Mouse (Mus musculus) CD4-positive helper T cell, adult 2 months (primary cell): ENCODE data around the gene Col4a2.

Experiments
- DNase-seq: peaks from one replicate; pipeline ENCODE4 v3.0.0-alpha.2; 2012; ENCODE audit warnings: low read depth, missing footprints, low spot score

Col4a2 gene

GRCm38 (mm10) chr8:11382059-11382810, 69.6 kb downstream of the Col4a2 start:
- DNase-seq, result no peak

DNA sequence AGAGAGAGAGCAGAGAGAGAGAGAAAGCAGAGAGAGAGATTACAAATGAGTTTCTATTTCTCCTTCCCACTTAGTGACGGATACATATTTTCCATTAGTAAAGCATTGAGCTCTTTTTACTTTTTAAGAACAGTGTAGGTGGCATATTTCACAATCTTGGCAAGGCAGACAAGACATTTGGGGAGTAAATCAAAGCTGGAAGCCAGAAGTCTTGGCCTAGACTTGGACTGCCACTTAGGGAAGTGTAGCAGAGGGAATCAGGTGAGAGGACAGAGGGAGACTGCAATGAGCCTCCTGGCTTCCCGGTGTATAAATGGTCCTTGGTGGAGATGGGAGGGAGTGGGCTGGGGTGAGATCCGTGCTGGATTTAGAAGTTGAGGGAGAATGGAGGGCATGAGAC, 70.3 kb downstream of the Col4a2 start:
- DNase-seq, result no peak

GRCm38 (mm10) chr8:11383379-11383778, 70.8 kb downstream of the Col4a2 start:
- no peak for DNase-seq

GRCm38 (mm10) chr8:11384841-11385240, 72.2 kb downstream of the Col4a2 start:
- DNase-seq, result no peak

DNA sequence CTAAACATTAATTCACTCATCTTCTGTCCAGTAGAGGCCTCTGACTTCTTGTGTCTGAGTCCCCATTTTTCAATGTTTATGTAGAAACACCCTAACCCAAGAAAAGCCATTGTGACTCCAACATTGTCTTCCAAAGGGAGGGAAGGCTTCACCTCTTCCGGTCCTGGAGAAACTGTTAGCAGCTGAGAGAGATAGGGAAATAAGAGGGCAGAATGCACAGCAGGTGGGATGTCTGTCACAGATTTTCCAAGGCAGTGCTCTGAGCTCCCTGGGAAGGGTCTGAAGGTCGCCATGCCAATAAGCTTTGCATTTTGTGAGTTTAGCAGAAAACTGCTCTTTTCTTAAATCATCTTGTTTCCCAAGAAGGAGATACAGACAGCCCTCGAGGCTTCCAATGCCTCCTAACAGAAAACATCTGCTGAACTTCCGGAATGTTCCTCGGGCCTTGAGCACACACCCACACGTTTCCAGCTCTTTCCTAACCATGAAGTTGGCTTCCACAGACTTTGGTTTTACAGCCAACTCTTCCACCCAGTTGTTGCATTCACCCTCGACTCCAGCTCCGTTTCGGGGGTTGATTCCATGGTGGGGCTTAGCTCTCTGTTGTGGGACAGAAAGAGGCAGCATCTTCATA, 72.8 kb downstream of the Col4a2 start:
- DNase-seq, result no peak

DNA sequence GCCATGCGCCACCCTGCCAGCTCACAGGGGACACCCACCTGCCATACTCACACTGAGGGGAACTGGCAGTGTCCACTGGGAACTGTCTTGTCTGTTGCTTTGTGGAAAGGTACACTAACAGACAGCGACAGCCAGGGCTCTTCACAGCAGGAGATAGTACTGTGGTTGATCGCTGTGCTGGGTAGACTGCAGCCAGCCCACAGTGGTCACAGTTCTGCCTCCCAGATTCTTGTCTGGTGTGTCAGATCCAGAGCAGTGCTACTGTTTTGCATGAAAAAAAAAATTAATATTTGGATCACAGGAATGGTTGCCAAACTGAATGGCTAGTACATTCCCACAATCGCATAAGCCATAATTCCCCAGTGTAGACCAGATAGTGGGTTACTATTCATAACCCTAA, 74.7 kb downstream of the Col4a2 start:
- DNase-seq, result no peak

GRCm38 (mm10) chr8:11389275-11390050, 76.9 kb downstream of the Col4a2 start:
- no peak for DNase-seq

GRCm38 (mm10) chr8:11392739-11393138, 80.1 kb downstream of the Col4a2 start:
- DNase-seq, result peak; percentile 18

GRCm38 (mm10) chr8:11393161-11393560, 80.6 kb downstream of the Col4a2 start:
- DNase-seq, result no peak

GRCm38 (mm10) chr8:11393607-11394006, 81.0 kb downstream of the Col4a2 start:
- no peak for DNase-seq

DNA sequence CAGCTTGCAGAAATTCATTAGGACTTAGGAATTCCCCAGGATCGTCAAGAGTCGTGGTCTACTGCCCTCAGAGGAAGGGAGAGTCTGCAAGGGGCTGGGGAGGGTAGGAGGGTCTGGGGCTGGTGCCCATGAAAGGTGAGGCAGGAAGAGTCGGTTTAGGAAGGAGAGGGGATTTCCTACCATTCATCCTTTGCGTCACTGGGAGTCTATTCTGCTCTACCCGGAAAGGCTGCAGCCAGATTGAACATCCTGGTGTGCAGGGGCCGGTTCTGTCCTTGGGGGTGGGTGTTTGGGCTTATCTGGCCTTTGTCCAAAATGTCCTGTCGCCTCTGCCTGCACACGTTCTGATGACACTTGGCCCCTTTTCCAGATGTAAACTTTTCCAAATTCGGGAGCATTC, 82.2 kb downstream of the Col4a2 start:
- DNase-seq, result no peak

GRCm38 (mm10) chr8:11395601-11396000, 83.0 kb downstream of the Col4a2 start:
- DNase-seq, result no peak

DNA sequence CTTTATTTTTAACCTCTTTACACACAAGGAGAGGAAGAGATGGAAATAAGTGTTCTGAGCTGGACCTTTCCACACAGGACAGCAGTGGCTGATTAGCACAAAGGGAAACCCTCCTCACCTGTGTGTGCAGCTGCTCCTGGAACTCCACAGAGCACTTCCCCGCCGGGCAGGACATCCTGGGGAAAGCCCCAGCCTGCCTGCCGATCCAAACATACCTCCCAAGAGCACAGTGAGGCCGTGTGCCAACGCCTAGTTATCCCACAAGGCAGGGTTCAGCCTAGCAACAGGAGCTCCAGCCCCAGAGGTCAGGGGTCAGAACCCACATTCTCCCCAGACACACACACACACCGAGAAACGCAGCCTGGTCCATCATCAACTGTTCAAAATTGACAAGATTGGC, 83.5 kb downstream of the Col4a2 start:
- DNase-seq, result no peak

GRCm38 (mm10) chr8:11397126-11397525, 84.5 kb downstream of the Col4a2 start:
- DNase-seq, result no peak

DNA sequence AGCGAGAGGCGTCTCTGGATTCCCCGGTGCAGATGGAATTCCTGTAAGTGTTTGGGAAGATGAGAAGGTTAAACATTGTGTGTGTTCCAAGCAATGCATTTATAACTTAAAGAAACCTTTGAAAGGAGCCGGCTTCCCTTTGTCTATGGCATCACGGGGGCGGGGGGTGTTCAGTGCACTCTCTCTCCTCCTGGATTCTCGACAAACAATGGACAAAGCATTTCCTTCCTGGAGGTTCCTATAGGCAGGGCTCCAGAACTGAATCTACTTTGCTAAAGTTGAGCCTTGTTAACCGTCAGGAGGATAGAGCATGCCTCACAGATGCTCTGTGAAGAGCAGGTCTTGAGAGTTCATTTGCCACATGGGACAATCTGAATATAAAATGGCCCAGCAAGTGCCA, 87.1 kb downstream of the Col4a2 start:
- no peak for DNase-seq

DNA sequence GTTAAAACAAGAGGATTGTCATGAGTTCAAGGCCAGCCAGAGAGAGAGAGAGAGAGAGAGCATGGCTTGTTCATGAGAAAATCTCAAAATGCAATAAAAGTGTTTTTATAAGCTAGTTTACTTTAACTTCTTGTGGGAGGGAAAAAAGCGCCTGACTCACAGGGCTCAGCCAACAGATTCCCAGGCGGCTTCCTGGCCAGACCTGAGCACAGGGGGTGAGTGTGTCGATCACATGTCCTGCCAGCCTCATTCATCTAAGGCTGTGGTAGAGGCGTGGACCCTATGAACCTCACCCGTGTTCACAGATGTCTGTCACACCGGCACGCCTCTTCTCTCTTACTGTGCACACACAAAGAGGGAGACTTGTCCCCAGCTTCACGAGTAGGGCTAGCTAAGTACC, 87.6 kb downstream of the Col4a2 start:
- DNase-seq, result no peak

DNA sequence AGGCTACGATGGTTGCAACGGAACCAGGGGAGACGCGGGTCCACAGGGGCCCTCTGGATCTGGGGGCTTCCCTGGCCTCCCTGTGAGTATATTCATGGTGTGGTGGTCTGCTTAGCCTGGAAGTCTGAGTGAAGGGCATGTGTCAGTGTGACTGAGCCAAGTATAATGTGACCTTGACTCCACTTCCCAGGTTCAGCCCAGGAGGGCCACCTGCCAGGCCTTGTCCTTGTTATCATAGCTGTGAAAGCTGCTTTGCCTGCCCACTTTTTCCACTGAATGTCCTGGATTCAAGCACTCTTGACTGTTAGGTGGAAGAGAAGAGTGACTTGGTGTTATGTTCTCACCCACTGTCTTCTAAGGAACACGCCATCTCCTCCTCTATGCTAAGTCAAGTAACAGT, 88.6 kb downstream of the Col4a2 start:
- DNase-seq, result no peak

- no peak for DNase-seq
These were observed 89.6 kb downstream of the Col4a2 start for GRCm38 (mm10) chr8:11402220-11402619.

DNA sequence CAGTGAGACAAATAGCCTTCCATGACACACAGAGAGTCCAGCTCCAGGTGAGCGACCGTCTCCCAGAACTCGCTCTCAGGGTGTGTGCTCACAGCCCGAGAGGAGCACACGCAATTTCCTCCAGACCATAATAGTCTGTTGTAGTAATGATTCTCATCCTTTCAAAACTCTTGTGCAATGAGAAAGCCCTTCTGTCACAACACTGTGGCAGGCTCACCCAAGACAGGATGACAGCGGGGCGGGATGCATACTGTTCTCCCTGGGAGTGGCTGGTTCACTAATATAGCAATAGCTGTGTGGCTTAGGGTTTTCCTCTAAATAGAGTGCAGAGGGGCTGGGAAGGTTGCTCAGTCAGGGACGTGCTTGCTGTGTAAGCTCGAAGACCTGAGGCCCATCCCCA, 91.2 kb downstream of the Col4a2 start:
- no peak for DNase-seq

DNA sequence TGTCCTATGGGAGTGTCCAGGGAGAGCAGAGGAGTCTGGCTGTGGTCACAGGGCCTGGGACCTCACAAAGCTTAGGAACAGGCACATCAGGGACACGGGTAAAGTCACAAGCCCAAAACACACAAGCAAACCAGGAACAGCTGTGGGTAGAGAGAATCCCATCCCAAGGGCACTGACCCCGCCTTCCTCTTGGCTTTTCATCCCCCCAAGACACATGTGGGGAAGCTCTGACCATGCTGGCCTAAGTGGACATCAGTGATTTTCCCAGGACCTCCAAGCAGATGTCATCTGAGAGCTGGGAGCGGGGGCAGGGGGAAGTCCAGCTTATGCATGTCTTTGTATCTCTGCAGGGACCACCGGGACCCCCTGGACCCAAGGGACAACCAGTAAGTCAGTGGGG, 92.0 kb downstream of the Col4a2 start:
- no peak for DNase-seq

GRCm38 (mm10) chr8:11405722-11406481, 93.3 kb downstream of the Col4a2 start:
- DNase-seq, result no peak
